Mouse (Mus musculus) lung, adult 2 months (tissue): ENCODE measurements around the gene Utrn.

Experiments used
- CTCF ChIP-seq: fragments of 200-500 bp; IDR thresholded peaks from 2 replicates; pipeline ENCODE4 v1.5.1; 2011; ENCODE audit warnings: mild to moderate bottlenecking, low read length, control low read depth; ENCODE audit not compliant: insufficient read depth
- POLR2A ChIP-seq: fragments of 200-500 bp; IDR thresholded peaks from 2 replicates; pipeline ENCODE4 v1.6.1; 2011; ENCODE audit warnings: low read depth, mild to moderate bottlenecking, control low read depth, low read length, borderline replicate concordance; ENCODE audit errors: extremely low read depth

DNA sequence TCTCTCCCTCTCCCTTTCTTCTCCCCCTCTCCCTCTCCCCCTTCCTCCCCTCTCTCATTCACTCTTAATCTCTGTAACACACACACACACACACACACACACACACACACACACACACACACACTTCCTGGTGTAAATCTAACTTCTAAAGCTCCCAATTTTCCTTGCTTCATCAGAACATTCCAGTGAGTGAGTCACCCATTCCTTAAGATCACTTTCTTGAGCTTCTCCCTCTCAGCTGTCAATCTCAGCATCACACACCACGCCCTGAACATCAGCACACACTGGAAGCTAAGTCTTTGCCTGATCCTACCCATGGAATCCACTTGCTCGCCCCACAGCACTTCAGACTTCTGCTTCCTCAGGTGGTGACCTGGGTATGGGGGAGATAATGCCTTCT lies 58.3 kb downstream of the Utrn start:
- TF ChIP-seq POLR2A (no peak), CTCF (no peak)
